Mouse (Mus musculus) hematopoietic stem cell, adult 5-6 weeks (primary cell): ENCODE results near the gene Smok3c. TPM values are rescaled to one million over a fixed set of nuclear protein-coding genes. Genes with fewer than 3 reads are reported as not detected.
"Not testable (repeated sequence)": the region's sequence is repeated elsewhere in the genome, so short reads cannot be mapped to it uniquely, and the experiment has no call there.

ENCODE experiments used
- ATAC-seq, 2 experiments: fragments of 125-278 bp in 1 of 2; replicated peaks in 1 of 2; 2 replicates each; pipeline ENCODE4 v1.8.0; 2016 to 2017; ENCODE audit warnings: inconsistent platforms in 2 of 2, mild to moderate bottlenecking in 2 of 2, moderate number of reproducible peaks in 2 of 2, low read depth in 1 of 2, moderate TSS enrichment in 1 of 2; ENCODE audit not compliant: low FRiP score in 2 of 2, poor library complexity in 2 of 2, severe bottlenecking in 2 of 2, insufficient read depth in 1 of 2, low TSS enrichment in 1 of 2
- total RNA-seq: library from RNA; stranded (forward); fragments of 172-1452, 232-1000 nt; gene quantifications from 2 replicates; pipeline ENCODE4 v1.2.3, GENCODE M21; 2017

Gene Smok3c
- total RNA-seq, result not detected in 2 replicates

- not testable (repeated sequence) for ATAC-seq
These were observed at the start of gene Smok3c for GRCm38 (mm10) chr5:138052894-138053293. TSS of gene Smok3c (plus strand) at chr5:138053194.

- ATAC-seq, result no peak
These were observed 43.6 kb upstream of the Smok3c start for GRCm38 (mm10) chr5:138009437-138009836.

GRCm38 (mm10) chr5:138012382-138012781 is 40.6 kb upstream of the Smok3c start:
- no peak for ATAC-seq

- ATAC-seq, result no peak
These were observed 36.5 kb upstream of the Smok3c start for GRCm38 (mm10) chr5:138016530-138016929.

- no peak for ATAC-seq
These were observed 36.0 kb upstream of the Smok3c start for GRCm38 (mm10) chr5:138016997-138017396.

GRCm38 (mm10) chr5:138019577-138019976 is 33.4 kb upstream of the Smok3c start:
- not testable (repeated sequence) for ATAC-seq

- not testable (repeated sequence) for ATAC-seq
These were observed 32.0 kb upstream of the Smok3c start, which contains the start of the genes Smok3a and Smok3b for GRCm38 (mm10) chr5:138020961-138021479. TSS of gene Smok3a (plus strand) at chr5:138021261. TSS of gene Smok3b (plus strand) at chr5:138021429.

GRCm38 (mm10) chr5:138073803-138074202 is 20.8 kb downstream of the Smok3c start:
- no peak for ATAC-seq

- no peak for ATAC-seq
These were observed 22.7 kb downstream of the Smok3c start for GRCm38 (mm10) chr5:138075684-138076083.

GRCm38 (mm10) chr5:138076148-138076547 is 23.2 kb downstream of the Smok3c start:
- ATAC-seq, result no peak

- ATAC-seq, result no peak
These were observed 27.5 kb downstream of the Smok3c start for GRCm38 (mm10) chr5:138080456-138080855.

GRCm38 (mm10) chr5:138081446-138081845 is 28.5 kb downstream of the Smok3c start:
- ATAC-seq, result no peak

GRCm38 (mm10) chr5:138083318-138083900 is 30.4 kb downstream of the Smok3c start:
- ATAC-seq, result no peak

GRCm38 (mm10) chr5:138083936-138084335 is 30.9 kb downstream of the Smok3c start:
- ATAC-seq, result no peak

GRCm38 (mm10) chr5:138084507-138084906 is 31.5 kb downstream of the Smok3c start:
- peak in 1 of 2 experiments; percentile 27; a peak in 1 of 4 replicates for ATAC-seq

GRCm38 (mm10) chr5:138084996-138085395 is 32.0 kb downstream of the Smok3c start, which contains the start of gene Zkscan1:
TSS of gene Zkscan1 (plus strand) at chr5:138085084.
- peak; percentile 97 to 99 for ATAC-seq

- peak; percentile 8 to 29; a peak in 3 of 4 replicates for ATAC-seq
These were observed 32.5 kb downstream of the Smok3c start for GRCm38 (mm10) chr5:138085421-138085911.

GRCm38 (mm10) chr5:138086842-138087241 is 33.8 kb downstream of the Smok3c start:
- no peak for ATAC-seq

- no peak for ATAC-seq
These were observed 35.4 kb downstream of the Smok3c start for GRCm38 (mm10) chr5:138088366-138088765.
